Mouse (Mus musculus): Measurements from ENCODE around the gene Lcmt2.
A peak's percentile ranks its signal among the peaks of the same experiment; 100 is the strongest.

Lcmt2 gene

DNA sequence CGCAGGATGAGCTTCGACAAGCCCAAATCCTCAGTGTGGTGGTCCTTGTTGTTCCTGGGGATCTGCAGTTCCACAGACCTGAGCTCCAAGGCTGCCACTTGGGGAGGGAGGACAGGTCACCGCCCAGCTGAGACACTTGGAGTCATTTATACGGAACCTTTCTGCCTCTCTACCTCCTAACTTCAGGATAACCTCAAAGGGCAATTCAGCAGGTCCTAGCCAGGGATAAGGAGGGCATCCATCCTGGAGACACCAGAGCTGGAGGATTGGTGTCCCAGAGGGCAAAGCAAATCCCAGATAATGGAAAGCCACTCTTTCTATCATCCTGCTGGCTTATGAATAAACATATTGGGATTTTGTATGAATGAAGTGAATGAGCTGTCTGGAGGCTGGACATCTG lies 30.8 kb downstream of the Lcmt2 start, which contains the start of gene Tgm7:
TSS of gene Tgm7 (minus strand) at position 101 of the 400 bp plus-strand sequence.
- no peak for DNase-seq

DNA sequence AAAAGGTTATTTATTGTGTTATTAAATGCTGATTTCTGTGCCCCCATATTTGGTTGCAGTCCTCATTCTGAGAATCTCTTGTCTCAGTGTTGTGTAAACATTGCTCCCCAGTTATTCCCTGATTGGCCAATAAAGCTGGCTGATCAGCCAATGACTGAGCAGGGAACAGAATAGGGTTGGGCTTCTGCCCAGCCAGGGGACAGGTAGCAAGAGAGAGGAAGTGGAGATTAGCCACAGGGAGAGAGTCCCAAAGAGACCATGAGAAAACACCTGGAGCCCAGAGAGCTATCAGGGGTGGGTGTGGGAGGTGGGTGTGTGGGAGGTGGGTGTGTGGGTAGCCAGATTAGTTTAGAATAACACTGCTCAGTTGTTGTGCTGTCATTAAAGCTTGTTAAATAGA lies 34.5 kb downstream of the Lcmt2 start:
- no peak for DNase-seq

DNA sequence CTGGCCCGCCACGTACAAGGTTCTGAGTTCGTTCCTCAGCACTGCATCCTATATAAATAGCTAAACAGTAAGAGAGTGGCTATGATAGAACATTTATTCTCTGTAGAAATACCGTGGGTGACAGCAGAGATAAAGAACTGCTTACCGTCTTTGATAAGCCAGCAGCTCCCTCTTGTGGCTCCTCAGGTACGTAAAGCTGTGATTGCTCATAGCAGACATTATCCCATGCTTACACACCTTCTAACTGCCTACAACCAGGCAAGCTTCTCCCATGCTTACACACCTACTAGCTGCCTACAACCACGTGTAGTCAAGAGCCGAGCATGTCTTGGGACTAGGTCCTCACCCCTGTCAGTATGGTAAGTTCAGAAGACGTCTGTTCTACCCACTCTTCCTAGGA lies 38.4 kb downstream of the Lcmt2 start:
- DNase-seq: peak; percentile 70

DNA sequence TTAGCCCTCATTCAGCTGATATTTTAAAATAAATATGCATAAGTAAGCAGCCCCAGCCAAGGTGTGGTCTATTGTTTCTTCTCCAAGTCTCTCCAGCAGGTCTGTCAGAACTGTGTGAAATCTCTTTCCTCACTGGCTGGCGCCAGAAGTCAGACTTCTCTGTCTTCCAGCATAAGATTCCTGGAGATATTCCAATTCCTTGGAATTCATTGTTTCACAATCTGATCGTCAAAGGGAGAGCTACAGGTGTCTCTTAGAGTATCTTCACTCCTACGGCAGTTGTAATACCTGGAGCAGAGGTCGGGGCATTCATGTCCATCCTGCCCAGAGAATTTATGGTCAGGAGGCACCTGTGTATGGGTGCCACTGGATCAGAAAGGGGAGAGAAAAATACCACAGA lies 50.7 kb downstream of the Lcmt2 start:
- no peak for DNase-seq

DNA sequence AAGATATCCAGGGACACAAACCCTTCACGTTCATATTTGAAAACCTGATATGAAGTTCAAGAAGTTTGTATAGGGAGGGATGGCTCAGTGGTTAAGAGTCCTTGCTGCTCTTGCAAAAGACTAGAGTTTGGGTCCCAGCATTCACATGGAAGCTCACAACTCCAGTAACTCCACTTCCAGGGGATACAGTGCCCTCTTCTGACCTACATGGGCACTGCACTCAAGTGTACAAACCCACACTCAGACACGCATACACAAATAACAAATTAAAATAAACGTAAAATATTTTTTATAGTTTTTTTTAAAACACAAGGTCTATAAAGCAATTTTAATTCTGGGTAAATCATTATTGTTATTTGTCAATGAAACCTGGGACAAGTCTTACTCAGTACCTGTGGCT lies 51.9 kb downstream of the Lcmt2 start:
- no peak for DNase-seq

DNA sequence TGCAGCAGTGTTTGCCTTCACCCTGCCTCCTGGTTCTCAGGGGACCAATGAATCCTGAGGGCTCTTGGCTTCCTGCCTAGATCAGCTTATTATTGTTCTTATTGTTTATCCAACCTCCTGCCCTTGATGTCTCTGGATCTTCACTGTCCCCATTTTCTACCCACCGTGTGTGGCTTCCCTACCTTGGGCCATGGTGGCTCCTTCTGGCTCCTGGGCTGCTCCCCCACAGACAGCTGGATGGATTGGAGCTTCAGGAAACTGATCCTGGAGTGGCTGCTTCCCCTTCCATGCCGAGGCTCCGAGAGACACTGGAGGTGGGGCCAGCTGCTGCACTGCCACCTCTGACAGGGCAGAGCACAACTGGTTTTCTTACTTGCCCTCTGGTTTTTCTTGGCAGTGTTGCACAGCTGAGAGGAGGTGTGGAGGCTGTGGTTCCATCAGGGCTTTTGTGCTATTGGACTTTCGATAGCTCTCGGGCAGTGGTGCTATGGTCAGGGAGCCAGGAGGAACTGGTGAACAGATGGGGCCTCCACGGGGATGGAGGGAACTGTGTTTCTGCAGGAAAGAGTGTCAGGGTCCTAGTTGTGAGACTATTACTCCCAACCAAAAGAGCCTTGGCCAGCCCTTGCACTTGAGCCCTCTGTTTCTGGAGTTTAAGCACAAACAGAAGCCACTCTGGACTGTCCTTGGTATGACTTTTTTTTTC lies 54.8 kb downstream of the Lcmt2 start, which contains the start of gene Tgm5:
TSS of gene Tgm5 (minus strand) at position 362 of the 706 bp plus-strand sequence.
- DNase-seq: no peak

DNA sequence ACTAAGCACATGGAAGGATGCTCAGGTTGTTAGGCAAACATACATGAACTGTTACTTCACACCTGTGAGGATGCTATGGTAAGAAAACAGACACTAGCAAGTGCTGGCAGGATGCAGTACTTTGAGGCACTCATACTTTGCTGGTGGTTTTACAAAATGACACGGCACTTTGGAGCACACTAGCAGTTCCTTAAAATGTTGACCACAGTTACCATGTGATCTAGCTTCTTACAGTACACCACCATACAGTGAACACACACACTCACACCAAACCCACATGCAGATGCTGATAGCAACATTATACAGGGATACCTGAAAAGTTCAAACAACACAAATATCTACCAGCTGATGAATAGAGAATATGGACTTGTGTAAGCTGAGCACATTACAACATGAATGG lies 57.8 kb downstream of the Lcmt2 start:
- DNase-seq: no peak

All from right cerebral cortex, postnatal 4 days (tissue).